Mouse (Mus musculus) kidney, adult 9 months (tissue): ENCODE measurements around the gene Tiam1.

Source experiments
- DNase-seq: peaks from one replicate; pipeline ENCODE4 v3.0.0; 2022

Tiam1 gene

GRCm38 (mm10) chr16:89904121-89904520, 239.4 kb downstream of the Tiam1 start:
- no peak for DNase-seq

- no peak for DNase-seq
These were observed 240.8 kb downstream of the Tiam1 start for GRCm38 (mm10) chr16:89902578-89903304.

GRCm38 (mm10) chr16:89900681-89901080, 242.9 kb downstream of the Tiam1 start:
- DNase-seq = no peak

GRCm38 (mm10) chr16:89899192-89899591, 244.4 kb downstream of the Tiam1 start:
- DNase-seq = no peak

GRCm38 (mm10) chr16:89898299-89898625, 245.3 kb downstream of the Tiam1 start:
- DNase-seq = no peak

- DNase-seq = no peak
These were observed 245.8 kb downstream of the Tiam1 start for GRCm38 (mm10) chr16:89897547-89898298.

GRCm38 (mm10) chr16:89896885-89897546, 246.6 kb downstream of the Tiam1 start:
- DNase-seq = no peak

GRCm38 (mm10) chr16:89896392-89896791, 247.2 kb downstream of the Tiam1 start:
- DNase-seq = peak; percentile 16

GRCm38 (mm10) chr16:89895283-89895682, 248.3 kb downstream of the Tiam1 start:
- DNase-seq = no peak

- no peak for DNase-seq
These were observed 248.8 kb downstream of the Tiam1 start for GRCm38 (mm10) chr16:89894816-89895215.

GRCm38 (mm10) chr16:89890515-89891189, 252.9 kb downstream of the Tiam1 start:
- no peak for DNase-seq

GRCm38 (mm10) chr16:89889890-89890462, 253.6 kb downstream of the Tiam1 start:
- DNase-seq = no peak

- no peak for DNase-seq
These were observed 257.0 kb downstream of the Tiam1 start for GRCm38 (mm10) chr16:89886561-89886960.

GRCm38 (mm10) chr16:89885661-89886060, 257.9 kb downstream of the Tiam1 start:
- DNase-seq = no peak

- no peak for DNase-seq
These were observed 259.7 kb downstream of the Tiam1 start for GRCm38 (mm10) chr16:89883897-89884296.

- DNase-seq = no peak
These were observed 260.9 kb downstream of the Tiam1 start for GRCm38 (mm10) chr16:89882477-89883234.

- DNase-seq = no peak
These were observed 266.4 kb downstream of the Tiam1 start for GRCm38 (mm10) chr16:89877206-89877605.

GRCm38 (mm10) chr16:89876079-89876478, 267.5 kb downstream of the Tiam1 start:
- DNase-seq = no peak

GRCm38 (mm10) chr16:89874012-89874704, 269.4 kb downstream of the Tiam1 start:
- no peak for DNase-seq

GRCm38 (mm10) chr16:89872011-89872942, 271.3 kb downstream of the Tiam1 start:
- DNase-seq = no peak
